Mouse (Mus musculus) lung, adult 2 months (tissue): Measurements from ENCODE around the gene Bend3.

Experiments used
- CTCF ChIP-seq: fragments of 200-500 bp; IDR thresholded peaks from 2 replicates; pipeline ENCODE4 v1.5.1; 2011; ENCODE audit warnings: mild to moderate bottlenecking, low read length, control low read depth; ENCODE audit not compliant: insufficient read depth
- POLR2A ChIP-seq: fragments of 200-500 bp; IDR thresholded peaks from 2 replicates; pipeline ENCODE4 v1.6.1; 2011; ENCODE audit warnings: low read depth, mild to moderate bottlenecking, control low read depth, low read length, borderline replicate concordance; ENCODE audit errors: extremely low read depth

DNA sequence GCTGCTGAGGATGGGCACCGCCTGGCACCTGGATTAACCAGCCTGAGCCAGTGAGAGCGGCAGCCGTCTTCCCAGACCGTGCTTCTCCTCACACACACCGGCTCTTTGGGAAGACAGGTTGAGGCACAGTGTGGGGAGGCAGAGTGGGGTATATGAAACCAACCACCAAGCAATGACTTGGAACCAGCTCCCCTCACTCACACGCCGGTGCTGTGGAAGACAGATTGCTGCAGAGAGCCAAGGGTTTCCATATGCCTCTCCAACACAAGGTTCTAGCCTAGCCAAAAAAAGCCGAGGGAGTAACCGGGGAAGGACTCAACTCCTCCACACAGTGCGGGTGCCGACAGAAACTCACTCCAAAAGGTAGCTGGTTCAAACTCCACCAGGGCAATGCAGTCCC is 80.7 kb downstream of the Bend3 start:
- no peak for TF ChIP-seq CTCF
- no peak for TF ChIP-seq POLR2A
